Mouse (Mus musculus): ENCODE results near the gene Arl5a.

Arl5a gene

DNA sequence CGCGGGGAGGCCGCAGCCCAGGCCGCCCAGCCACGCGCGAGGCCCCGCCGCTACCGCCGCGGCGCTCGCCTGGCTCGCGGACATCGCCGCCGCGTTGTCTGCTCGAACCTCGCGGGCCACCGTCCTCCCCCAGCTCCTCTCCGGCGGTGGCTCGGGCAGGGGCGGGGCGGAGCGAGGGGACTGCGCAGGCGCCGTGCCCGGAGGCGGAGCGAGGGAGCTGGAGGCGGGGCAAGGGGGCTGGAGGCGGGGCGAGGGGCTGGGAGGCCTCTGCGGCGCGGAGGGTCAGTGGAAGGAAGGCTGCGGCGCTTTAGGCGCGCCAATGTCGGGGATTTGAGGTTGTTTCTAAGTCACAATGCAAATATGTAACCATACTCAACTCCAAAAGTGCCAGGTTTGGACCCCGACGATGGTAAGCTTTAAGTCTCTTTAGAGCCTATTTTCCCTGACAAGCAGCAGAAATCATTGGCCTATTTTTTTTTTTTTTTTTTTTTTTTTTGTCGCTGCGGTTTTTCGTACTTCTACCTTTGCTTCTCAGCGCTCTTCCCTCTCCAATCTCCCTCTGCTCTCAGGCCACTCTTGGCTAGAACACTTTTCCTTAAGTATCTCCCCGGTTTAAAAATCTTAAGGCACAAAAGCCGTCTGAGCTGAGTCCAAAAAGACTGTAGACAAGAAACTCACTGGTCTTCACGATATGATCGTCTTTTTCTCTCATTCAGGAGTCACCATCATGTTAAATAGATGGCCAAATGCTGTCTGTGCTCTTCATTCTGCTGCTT is at the start of gene Arl5a:
Arl5a (minus strand) TSS at position 155 of the 776 bp plus-strand sequence.
- DNase-seq (ENCODE audit: low spot score) = peak; percentile 96

DNA sequence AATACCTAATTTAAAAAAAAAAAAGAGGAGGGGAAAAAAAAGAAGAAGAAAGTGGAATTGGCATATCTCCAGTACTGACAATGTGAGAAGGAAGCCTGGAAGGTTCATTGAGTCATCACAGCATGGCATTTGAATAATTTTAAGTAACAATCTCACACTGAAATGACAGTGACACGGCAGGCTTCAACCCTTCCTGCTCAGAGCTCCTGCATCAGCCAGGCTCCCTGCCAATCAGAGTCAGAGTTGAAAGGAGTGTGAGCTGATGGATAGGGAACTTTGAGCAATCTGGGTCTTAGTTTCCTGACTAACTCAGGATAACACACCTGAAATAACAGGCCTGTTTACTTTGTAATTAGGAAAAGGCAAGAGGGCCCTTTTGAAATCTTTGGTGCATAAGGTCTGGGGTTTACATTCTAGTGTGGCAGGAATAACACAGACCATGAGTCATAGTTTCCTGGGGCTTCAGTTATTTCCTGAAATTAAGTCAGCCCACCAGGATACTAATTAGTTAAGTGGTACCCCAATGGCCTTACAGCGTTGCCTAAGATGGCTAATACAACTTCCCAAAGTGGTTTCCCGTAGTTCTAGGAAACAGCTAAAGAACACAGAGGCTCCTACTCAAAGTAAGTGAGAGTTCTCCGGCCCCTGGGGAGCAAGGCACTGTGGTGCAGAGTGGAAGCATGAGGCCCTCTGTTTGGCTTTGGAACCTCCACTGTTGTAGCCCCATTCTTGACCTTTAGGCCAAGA is 47.0 kb upstream of the Arl5a start:
- DNase-seq (ENCODE audit: low spot score) = peak; percentile 59

DNA sequence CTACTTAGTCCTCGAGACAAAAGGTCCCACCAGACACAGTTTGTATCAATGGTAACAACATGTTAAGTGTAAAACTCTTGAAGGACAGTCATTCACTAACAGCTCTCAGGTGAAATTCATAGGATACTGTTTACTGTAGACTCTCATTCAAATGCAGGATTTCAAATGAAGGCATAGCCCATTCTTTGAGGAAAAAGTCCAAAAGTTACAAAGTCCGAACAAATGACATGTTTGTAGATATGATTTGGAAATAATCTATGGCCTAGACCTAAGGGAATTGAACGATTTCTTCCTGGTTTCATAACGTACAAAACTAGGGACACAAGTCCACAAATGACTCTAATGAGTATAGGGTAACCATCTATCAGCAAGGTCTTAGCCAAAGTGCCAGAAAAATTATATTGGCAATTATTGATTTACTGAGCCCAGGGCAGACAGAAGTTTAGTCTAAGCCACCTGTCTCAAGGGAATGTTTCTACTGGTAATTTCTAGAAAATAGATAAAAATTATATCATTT is 45.4 kb upstream of the Arl5a start:
- no peak for DNase-seq (ENCODE audit: low spot score)

DNA sequence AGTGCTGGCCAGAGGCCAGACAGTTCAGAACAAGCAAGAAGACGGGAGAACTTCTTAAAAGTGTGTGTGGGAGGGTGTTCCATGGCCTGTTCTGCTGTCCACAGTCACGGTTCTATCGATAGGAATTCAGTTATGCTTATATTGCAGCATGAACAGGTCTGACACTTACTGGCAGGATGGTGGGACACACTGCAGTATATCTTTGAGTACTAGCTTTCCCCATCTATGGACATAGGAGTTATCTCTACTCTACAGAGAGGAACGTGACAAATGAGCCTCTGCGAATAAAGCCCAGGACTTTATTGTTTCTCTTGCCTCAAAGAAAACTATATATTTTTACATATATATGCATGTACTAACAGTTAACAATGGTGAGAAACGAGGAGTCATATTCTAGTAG is 42.9 kb upstream of the Arl5a start:
- DNase-seq (ENCODE audit: low spot score) = no peak

DNA sequence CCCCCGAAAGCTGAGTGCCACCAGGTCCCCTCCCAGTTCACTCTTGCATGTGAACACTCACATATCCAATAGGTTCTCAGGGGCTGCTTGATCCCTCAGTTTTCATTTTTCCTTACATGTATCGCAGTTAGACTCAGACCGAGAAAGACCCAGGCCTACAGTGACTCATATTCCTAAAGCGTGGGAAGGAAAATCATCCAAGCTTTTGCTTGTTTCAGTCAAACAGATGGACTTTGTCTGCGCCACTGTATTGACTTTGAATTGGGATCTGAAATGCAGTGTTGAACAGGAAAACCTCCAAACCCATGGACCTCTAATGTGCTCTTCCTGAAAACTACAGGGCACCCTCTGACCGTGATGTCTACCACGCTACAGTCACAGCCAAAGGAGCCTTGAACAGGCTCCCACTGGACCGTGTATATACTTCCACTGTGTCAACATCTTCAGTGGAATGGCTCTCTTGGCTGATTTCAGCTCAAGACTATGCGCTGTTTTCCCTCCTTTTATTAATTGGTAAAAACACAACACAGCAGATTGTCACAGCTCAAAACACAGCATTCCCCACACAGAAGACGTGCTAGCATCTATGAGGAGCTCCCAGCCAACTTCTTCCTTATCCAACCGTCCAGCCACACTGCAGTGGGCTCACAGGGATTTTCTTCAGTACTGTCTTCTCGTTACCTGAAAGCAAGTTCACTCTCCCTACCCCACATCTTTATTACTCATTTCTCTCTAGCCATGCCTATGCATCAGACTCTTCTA is 36.7 kb upstream of the Arl5a start:
- no peak for DNase-seq (ENCODE audit: low spot score)

DNA sequence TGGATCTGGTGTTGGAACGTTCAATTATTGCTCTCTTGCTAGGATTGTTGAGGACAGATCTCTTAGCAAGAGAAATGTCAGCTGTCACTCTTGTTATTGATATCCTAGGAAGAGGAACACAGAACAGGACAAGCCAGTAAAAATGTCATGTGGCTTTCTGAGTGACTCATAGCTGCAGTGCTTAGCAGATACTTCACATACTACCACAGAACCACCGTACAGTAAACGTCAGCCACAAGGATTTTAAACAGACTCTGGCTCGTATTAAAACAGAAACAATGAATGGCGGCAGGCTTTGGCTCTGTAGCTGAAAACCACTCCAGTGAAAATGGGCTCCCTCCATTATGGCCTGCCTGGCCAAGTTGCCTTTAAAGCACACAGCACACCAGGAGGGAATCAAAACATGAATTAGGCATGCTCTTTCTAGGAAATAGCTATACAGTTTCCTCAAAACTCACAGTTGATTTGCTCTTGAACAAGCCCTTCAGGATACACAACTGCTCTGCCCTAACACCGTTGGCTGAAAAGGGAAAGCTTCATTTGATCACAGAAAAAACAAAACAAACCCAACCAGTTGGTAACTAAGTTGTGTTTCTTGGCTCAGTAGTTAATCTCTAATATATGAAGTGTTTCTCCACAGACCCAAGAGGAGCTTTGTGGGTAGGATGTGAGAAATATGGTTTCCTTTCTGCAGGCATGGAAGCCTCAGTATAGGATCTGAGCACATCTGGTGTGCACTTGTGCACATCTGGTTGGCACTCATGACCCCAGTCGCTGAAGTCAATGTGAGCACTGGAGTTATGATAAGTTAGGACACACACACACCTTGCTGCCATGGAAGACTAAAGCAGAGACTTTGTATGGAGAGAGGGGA is 31.1 kb upstream of the Arl5a start:
- DNase-seq (ENCODE audit: low spot score) = no peak

DNA sequence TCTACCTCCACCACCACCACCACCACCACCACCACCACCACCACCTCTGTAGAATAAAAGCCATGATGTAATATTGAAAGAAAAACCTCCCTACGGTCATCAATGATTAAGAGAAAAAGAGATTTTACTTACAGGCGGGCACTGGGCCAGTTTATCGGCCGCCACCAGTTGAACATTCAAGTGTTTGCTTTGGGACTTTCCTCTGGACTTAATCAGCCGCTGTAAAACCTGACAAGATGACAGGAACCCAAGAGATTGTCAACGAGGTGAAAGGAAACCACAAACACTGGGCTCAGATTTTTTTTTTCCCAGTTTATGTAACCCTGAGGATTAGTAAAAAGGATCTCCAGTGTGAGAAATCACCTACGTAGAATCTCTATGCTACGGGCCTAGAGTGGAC is 25.1 kb upstream of the Arl5a start:
- DNase-seq (ENCODE audit: low spot score) = no peak

DNA sequence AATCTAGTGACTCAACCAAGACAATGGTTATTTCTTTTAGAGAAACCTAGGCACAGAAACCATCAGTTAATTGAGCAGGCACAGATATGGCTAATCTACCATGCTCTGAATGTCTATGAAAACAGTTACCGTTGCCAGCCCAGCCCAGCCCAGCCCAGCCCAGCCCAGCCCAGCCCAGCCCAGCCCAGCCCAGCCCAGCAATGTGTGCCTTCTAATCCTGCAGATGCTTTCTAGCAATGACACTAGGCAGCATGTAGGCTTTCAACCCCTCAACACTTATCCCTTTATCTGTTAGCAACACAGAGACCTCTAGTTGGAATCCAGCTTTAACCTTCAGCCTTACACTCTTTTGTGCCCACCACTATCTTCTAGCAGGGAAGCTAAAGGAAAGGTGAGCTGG is 24.2 kb upstream of the Arl5a start:
- DNase-seq (ENCODE audit: low spot score) = no peak

DNA sequence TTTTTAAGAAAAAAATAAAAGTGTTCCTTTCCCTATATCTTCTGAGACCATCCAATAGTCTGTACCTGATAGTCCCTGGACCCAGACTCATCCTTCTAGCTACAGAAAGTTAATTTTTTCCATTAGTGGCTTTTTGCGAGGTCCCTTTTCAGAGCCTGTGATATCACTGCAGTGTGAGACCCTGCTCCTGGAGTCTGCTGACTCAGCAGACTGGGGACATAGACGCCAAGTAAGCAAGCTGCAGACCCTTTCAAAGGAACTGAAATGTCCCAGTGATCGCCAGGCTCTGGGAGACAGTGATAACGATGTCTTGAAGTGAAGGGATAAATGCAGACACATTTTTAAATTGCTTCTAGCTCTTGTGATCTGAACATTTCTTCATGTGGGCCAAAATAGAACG is 21.9 kb upstream of the Arl5a start:
- DNase-seq (ENCODE audit: low spot score) = no peak

DNA sequence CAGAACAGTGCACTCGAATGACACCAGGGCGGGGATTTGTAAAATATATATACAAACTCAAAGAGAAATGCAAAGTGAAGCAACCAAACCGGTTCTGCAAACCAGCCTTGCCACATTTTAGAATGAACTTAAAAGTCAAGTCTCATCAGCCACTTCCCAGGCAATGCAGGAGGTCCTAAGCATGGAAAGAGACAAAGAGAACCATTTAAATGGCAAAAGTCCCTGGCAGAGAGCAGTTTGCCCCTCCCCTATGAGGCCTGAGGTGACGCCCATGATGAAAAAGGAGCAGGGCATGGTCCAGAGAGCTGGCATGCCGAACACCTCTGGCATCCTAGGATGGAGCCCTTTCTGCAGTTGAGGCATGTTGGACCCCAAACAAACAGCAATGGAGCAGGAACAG is 17.4 kb upstream of the Arl5a start:
- DNase-seq (ENCODE audit: low spot score) = no peak

DNA sequence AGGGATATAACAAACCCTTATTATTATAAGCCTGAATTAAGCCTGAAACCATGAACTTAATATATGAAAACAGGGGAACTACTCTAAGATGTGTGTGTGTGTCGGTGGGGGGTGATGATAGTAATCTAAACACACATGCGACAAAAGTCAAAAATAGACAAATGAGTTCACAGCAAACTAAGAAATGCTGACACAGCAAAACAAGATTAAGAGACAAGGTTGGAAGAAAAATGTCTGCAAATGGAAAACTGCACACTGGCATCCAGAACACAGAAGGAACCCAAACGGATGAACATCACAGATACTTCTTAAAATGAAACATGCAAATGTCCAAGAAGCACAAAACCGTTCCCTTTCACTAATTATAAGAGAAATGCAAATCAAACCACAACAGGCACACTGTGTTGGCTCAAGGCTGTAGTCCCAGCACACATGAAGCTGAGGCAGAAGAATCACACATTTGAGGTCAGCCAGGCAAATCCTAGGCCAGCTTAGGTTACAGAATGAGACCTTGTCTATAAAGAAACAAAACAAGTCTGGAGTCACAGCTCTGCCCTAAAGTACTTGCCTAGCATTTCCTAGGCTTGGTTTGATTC is 15.8 kb upstream of the Arl5a start:
- DNase-seq (ENCODE audit: low spot score) = no peak

DNA sequence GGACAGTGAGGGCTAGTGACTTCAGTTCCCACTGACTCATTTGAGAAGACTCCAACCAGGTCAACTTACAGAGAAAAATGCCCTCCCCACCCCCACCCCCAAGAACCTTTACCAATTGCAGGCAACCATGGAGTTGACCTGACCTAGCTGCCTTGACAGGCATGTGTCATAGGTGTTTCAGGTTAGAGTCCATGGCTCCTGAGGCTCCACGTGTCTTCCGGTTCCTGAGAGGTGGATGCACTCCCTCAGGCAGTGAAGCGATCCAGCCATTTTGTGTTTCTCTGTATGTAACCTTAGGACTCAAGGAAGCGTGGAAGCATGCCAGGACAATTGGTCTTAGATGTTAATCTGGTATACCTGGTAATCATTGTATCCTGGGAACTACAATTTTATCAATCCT is 13.7 kb upstream of the Arl5a start:
- DNase-seq (ENCODE audit: low spot score) = no peak

DNA sequence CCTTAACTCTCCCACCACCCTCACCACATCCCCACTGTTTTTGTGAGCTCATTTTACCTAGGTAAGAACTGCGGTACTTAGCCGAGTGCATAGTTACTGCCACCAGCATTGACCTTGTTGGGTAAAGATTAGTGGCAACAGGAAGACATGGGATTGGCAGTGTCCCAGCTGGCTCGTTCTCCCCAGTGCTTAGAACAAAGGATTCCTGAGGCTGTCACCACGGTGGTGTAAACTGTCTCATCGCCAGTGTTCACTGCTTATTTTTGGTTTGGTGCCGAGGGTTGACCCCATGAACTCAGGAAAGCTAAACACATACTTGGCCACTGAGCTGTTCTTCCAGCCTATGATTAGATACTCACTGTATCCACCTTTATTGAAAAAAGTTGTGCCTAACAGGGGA is 13.3 kb upstream of the Arl5a start:
- no peak for DNase-seq (ENCODE audit: low spot score)

DNA sequence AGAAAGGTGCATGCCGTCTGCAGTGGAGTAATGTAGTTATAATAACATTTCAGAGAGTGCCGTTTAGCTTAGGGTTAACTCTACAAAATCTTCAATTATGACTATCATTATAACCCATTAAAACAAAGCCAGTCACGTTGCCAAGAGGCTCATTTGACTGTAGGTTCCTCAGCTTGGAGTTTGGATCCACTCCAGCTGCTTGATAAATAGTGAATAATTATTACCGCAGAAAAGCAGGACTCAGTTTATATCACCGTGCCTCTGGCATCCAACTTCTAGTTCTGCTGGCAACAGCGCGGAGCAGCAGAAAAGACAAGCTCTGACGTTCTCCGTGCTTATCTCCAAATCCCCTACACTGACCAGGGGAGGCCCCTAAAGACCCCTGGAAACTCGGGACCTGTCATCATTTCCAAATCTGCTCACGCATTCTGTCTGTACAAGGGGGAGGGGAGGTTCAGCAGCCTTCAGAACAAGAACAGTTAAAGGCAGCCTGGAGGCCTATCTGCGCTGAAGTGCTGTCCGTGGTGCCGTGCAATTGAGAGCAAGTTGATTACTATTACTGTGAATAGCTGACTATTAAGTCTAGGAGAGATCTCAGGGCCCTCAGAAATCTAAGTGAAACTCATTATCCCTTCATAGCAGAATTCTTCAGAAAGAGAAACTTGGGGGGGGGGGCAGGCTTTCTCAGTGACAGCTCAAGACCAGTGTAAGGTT is 11.4 kb upstream of the Arl5a start:
- no peak for DNase-seq (ENCODE audit: low spot score)

DNA sequence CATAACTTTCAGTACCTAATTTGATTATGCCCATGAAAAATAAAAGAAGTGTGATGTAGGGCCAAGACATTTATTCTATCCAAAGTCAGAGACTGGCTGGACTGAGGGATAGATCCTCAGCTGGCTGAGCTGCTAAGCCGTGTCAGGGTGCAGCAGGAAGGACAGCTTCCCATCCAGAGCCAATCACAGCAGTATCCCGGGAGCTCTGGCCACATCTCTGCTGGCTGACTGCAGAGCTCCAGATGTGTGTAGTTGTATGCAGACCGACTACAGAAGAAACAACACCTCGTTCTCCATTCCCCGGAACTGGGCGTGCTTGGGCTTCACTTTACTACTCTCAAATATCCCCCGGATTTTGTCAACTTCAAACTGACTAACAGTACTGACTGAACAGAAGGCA is 8.7 kb upstream of the Arl5a start:
- no peak for DNase-seq (ENCODE audit: low spot score)

DNA sequence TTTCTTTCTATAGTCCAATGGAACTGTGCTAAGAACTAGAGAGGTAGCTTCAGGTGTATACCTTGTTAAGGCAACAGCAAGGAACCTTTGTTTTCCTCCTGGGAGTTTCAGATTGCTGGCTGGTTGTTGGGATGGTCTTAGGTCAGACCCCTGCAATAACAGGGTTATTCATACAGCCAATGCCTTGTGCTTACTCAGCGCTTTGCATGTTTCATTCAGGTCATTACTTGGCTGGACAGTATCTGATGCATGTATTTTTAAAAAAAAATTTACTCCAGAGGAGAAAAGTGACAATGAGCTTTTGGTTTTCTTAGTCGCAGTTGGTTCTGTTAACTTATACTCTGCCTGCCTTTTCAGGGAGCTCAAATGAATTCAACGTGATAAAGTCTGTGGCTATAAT is 2.7 kb upstream of the Arl5a start:
- DNase-seq (ENCODE audit: low spot score) = no peak

DNA sequence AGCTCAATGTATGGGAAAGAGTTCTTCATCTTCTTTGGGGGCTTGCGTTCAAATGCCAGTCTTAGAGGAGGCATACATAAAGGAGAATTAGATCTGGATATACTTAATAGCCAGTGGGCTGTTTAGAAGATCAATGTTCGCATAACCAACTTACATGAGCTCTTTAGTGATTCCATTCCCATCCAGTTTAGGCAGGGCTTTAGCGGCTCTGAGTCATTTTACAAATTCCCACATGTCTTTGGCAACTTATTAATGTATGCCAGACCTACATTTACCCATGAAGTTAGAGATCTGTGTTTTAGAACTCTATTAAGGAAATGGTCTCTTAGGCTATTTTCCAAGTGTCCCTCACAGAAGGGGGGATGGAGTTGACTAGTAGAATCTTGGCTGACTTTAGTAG is 1.3 kb upstream of the Arl5a start:
- DNase-seq (ENCODE audit: low spot score) = no peak

DNA sequence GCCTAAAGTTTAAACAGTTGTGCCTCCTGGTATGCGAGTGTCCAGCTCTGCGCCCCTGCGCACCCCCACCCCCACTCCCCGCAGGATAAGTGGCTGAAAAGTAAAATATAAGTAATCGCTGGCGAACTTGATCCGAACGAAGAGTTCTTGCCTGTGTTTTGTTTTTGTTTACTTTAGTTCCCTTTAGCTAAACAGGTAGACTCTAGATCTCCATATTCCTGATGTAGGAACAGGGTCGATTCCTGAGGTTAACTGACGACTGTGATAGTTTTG is 758 bp upstream of the Arl5a start:
- DNase-seq (ENCODE audit: low spot score) = no peak

DNA sequence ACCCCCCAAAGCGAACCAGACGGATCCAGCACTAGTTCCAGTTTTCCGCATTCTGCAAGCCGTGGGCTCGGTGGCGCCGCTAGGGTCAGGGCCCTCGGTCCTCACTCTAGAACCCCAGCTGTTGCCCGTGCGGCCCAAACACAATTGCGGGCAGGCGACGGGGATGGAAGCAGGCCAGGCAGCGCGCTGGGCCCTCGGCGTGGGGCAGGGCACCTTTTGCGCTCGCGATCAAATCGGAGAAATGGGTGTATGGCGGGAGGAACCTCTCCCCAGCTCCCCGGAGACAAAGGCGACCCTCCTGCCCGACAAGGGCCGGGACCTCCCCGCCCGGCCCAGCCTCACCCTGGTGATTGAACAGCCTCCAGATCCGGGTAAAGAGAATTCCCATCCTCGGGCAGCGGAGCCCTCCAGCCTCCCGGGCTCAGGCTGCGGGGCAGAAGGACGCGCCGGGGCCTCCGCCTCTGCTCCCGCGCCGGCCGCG is 413 bp downstream of the Arl5a start:
- peak; percentile 62 for DNase-seq (ENCODE audit: low spot score)

DNA sequence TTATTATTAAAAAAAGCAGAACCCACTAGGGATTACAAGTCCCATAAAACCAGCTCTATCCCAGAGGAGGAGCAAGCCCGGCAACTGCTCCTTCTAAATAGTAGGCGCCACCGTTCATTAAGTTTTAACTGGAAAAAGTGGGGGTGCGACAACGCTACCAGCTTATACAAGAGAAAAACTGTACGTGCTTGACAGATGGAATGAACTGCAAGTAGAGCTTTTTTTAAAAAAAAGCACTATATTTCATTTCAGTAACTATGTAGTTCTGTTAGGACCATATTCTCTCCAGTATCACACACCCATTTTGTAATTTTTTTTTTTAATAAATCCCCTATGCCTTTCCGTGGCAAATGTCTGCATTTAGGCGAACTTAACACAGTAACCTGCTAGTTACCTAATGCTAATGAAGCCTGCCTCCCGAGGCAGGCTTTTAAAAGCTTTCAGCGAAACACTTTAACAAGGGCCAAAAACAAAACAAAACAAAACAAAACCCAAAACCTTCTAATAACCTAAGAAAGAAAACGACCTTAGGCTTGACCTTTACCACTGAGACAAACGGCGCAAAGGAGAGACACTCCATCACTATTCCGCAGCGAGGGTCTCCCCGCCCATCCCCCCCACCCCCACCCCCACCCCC is 972 bp downstream of the Arl5a start:
- DNase-seq (ENCODE audit: low spot score) = no peak
